Mouse (Mus musculus) megakaryocyte-erythroid progenitor cell, adult 5-6 weeks (primary cell): ENCODE data around the gene Mrps34. TPM values are rescaled to one million over a fixed set of nuclear protein-coding genes. Genes with fewer than 3 reads are reported as not detected.

Source experiments
- ATAC-seq: replicated peaks from 2 replicates; pipeline ENCODE4 v1.8.0; 2016; ENCODE audit warnings: mild to moderate bottlenecking, inconsistent platforms; ENCODE audit not compliant: severe bottlenecking, poor library complexity, low FRiP score, low TSS enrichment
- total RNA-seq, 2 experiments: library from RNA; stranded (forward) in 1 of 2; stranded (reverse) in 1 of 2; fragments of 200-1000, 215-1000 nt in 1 of 2; fragments of >200 nt in 1 of 2; fragmentation: Nextera tagmentation in 1 of 2; gene quantifications; 2 replicates each; pipeline ENCODE4 v1.2.3; 2014 to 2017

Gene Mrps34
- total RNA-seq, 2 experiments from 2014 or later = 31.3 to 63.9 TPM

DNA sequence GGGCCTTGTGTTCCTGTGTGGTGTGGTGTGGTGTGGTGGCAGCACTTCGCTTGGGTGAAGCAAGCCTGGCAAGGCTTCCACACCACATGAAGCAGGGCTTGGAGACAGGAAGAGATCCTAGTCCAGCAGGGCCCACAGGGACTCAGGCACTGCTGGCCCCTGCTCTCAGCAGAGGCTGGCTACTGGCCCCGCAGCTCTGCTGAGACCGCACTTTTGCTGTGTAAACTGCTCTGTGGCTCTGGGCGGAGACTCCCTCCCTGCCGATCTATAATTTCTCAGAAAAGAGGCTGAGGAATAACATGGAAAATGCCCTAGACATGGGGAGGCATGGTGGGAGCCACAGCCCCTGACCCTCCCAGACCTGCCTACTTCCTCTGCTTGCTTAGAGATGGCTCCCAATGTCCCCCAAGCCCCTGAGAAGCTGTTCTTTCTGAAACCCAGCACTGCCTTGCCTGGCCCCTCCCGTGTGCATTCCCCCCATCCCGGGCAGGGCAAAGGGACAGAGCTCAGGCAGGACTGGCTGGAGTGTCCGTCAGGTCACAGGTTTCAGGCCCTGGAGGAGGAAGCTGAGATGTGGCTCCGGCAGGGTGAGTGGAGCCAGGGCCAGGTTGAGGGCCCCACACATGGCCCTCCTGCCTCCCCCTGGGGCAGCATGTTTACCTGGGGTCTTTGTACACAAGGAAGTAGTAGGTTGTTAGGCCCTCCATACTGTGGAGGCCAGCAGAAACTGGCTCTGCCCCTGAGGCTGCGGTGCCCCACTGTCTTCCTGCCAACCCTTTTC lies 17.4 kb upstream of the Mrps34 start:
- no peak for ATAC-seq

DNA sequence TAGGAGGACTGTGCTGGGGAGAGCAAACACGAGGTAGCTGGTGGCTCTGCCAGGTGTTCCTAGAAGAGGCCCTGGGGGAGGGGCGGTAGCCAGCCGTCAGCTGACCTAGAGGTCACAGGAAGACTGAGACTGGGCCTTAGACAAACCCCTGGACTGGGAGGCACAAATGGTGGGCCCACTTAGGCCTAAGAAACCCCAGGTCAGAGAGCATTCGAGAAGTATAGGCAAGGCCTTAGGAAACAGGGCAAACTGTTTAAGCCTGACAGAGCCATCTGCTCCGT lies 16.9 kb upstream of the Mrps34 start:
- ATAC-seq = no peak

DNA sequence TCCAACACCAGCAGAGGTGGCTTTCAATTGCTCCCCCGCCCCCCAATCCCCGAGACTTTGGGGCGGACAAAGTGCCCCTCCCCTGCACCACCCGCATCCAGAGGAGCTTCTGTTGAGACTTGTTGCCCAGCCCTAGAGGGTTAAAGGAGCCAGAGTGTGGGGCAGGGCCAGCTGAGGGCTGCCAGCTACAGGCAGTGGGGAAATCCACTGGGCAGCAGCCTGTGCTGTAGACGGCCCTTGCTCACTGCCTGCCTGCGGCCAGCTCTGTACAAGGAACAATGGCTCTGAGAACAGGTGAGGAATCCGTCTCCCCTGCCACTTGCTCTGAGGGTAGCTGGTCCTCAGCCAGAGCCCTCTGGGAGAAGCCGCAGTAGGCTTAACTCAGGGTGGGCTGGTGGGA lies 16.4 kb upstream of the Mrps34 start:
- no peak for ATAC-seq

GRCm38 (mm10) chr17:24881738-24882440 lies 13.0 kb upstream of the Mrps34 start:
- ATAC-seq = no peak

DNA sequence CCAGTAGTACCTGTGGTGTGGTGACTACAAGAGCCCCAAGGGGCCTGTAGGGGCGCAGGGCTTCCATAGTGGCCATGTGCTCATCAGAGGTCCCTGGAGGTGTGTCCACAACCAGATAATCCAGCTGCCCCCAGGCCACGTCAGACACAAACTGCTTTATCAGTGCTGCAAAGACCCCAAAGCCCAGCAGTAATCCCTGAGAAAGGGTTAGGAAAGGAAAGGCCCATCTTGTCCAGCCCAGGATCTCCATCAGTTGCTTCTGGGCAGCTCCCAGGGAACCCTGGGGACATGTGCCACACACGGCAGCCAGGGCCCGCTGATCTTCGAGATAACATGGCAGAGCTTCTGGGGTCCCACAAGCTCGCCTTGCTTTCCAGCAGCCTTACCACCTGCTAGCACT lies 10.5 kb upstream of the Mrps34 start:
- ATAC-seq = no peak

DNA sequence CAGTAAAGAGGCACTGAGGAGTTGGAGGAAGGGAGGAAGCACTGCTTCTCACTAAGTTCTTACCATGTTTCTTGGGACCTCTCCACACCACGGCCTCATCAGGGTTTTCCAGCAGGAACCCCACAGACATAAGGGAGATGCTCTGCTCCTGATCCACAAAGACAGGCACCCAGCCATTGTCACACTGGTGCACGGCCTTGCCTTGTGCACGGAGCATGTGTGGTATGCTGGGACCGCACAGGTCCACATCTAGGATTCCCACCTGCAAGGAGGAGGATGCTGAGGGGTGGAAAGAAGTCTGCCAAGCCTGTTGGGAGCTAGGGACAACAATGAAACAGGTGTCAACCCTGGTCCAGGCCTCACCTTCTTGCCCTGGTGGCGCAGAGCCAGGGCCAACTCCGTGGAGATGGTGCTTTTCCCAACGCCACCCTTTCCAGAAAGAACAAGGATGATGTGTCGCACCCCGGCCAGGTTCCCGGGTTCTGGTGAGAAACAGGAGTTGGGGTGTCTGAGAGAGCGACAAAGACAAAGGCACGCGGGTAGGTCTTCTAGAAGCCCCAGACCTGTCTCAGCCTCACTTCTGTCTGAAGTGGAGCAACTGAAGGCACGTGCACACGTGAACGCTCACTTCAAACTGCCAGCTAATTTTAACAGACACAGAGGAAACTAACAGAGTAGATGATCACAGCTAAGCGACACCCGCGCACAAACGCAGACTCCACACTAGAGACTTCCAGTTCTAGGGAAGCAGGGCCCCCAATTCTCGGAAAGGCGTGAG lies 9.4 kb upstream of the Mrps34 start:
- no peak for ATAC-seq

DNA sequence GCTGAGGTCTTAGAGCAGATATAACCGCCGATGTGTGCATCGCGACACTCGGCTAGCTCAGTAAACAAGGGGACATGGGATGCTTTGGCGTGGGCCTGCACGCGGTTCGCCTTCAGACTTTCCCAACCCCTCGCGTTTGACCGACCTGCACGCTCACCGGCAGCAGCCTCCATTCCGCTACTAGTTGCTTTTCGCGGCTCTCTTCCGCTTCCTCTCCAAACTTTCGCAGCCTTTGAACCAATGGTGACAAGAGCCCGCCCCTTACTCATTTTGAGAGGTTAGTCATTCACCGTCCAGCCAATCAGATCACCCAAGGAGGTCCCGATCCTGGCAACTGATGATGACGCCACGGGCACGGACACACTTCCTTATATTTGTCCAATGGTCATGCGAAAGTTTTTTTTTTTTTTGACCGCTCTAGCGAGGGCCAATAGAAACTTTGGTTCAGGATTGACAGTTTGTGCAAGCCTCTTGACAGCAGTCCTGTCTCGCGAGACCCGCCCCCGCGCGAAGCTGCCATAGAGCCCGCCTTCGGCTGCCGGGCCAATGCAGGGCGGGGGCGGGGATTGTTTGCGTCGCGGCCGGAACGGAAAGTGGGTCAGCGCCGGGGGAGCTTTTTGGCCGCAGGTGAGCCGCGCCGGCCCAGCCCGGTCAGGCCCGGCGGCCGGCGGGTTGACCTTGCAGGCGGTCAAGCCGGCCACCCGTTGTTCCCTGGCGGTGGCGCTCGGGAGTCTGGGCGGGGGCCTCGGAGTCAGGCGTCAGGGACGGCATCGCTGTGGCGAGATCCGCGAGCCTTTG lies 8.6 kb upstream of the Mrps34 start, which contains the start of the genes Nubp2 and Spsb3:
TSS of gene Nubp2 (minus strand) at position 216 of the 798 bp plus-strand sequence.
TSS of gene Spsb3 (plus strand) at position 510 of the 798 bp plus-strand sequence.
- peak; percentile 90 for ATAC-seq

DNA sequence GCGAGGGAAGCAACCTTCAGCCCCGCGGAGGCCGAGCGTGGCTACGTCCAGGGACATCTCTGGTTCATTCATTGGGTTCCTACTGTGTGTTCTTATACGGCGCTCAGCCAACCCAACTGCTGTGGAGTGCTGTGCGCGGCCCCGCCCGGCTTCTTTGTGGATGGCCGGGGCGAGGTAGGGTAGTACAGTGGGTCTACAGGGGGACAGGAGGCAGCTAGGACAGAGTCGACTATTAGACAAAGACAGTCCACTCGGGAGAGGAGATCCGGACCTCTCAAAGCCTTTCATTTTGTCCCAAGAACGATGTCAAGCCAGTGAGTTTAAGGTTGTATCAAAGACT lies 8.0 kb upstream of the Mrps34 start:
- no peak for ATAC-seq

- no peak for ATAC-seq
Measured at GRCm38 (mm10) chr17:24887291-24888080, 7.4 kb upstream of the Mrps34 start.

GRCm38 (mm10) chr17:24888862-24889261 lies 6.1 kb upstream of the Mrps34 start:
- no peak for ATAC-seq

GRCm38 (mm10) chr17:24890151-24891092 lies 4.5 kb upstream of the Mrps34 start:
- no peak for ATAC-seq

DNA sequence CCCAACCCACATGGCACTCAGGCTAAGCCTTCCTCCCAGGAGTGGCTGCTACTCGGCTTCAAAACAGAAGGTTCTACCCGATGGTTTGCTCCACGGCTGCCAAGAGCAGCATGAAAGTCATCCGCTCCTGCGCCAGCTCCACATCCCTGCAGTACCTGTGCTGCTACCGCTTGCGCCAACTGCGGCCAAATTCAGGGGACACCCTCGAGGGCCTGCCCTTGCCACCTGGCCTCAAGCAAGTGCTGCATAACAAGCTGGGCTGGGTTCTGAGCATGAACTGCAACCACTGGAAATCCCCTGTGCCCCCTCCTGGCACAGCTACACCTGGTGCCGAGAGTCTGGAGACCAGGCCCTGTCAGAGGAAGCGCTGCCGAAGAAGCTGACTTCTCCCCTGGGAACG lies 3.6 kb upstream of the Mrps34 start:
- ATAC-seq = no peak

DNA sequence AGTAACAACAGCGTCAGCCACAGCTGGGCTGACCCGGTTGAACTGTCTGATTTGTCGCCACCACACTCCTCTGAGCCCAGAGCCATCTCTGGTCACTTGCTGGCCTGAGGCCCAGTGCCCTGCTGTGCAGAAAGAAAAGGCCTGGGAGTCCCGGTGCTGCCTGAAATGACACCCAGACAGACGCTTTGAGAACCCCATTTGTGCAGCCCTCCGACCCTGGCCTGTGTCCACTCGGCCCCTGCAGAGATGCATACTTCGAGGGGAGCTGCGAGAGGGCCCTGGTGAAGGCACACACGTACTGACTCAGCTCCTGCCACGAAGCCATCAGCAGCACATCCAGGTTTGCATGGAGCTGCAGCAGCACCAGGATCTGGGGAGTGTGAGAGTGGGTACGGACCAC lies 2.1 kb upstream of the Mrps34 start:
- no peak for ATAC-seq

DNA sequence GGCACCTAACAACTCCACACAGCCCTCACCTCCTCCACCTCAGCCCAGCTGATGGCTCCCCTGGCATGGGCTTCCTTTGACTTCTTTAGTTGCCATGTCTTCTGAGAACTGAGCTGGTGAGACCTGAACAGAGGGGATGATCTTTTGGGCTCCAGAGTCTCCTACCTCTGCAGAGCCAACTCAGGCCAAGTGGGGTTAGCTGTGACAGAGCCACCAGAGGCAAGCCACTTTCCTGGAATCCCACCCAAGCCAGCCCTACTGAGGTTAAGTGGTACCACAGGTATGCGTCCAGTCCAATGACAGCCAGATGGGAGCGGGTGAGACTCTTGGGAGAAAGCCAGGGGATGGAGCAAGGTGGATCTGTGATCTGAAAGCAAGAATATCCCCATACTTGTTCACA lies 1.6 kb upstream of the Mrps34 start:
- ATAC-seq = no peak

- ATAC-seq = 0 out of 2 replicates have a peak, but pooled peaks have one; percentile 2
Measured at GRCm38 (mm10) chr17:24894061-24894994, 588 bp upstream of the Mrps34 start.

DNA sequence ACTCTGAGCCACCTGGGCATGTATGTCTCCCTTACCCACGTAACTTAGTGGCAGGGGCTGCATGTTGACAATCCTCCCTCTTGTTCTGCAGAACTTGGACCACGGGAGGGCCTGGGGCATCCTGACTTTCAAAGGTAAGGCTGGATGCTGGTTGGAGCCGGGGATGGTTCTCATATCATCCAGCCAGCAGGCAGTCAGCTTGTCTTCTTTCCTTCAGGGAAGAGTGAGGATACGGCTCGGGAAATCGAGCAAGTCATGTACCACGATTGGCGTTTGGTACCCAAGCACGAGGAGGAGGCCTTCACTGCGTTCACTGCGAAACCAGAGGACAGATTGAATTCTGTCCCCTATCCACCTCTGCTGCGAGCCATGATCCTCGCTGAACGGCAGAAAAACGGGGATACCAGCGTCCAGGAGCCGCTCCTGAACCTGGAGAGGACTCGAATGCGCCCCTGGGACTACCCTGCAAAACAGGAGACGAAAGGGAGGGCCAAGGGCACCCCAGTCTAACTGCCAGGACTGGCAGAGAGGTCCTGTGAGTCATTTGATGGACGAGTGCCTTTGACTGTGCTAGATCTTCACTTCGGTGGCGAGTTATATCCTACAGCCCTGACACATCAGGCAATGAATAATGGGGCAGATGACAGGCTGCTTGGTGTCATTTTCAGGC lies 790 bp downstream of the Mrps34 start:
- ATAC-seq = no peak
